Mouse (Mus musculus): ENCODE measurements around the gene Cdkl1.

DNA sequence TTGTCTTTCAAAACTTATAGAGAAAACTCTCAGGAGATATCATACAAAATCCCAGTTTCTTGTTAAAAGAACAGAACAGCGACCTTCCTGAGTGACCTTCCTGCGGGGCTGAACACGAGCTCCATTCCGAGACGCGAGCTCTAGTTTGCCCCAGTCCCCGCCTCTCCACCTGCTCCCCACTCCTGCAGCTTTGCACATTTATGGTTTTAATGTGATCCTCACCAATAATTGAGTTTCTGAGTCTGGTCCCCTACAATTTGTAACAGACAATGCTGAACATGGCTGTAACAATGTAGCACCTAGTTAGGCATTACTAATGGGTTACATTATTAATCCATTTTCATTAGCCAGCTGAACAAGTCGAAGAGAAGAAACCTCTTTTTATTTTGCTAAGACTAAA lies 9.6 kb downstream of the Cdkl1 start:
- TF ChIP-seq CTCF (conservative IDR thresholded peaks at IDR 0.05; ENCODE audit: insufficient read depth, insufficient read length, low read depth, low read length) = no peak
- TF ChIP-seq POLR2A (IDR thresholded peaks at IDR 0.05; ENCODE audit: low read depth, low read length) = no peak
